Mouse (Mus musculus) C3H10T1/2 (cell line): ENCODE measurements around the gene Gm38100. TPM values are rescaled to one million over a fixed set of nuclear protein-coding genes. Genes with fewer than 3 reads are reported as not detected.

Experiments
- polyA plus RNA-seq, 2 experiments: library from polyadenylated mRNA; unstranded; fragments of >200 nt; fragmentation: generic; extraction: Trizol; gene quantifications; one replicate each; pipeline ENCODE4 v1.2.1; 2012; ENCODE audit warnings: missing spikeins in 2 of 2

Gm38100 gene
- polyA plus RNA-seq = not detected

DNA sequence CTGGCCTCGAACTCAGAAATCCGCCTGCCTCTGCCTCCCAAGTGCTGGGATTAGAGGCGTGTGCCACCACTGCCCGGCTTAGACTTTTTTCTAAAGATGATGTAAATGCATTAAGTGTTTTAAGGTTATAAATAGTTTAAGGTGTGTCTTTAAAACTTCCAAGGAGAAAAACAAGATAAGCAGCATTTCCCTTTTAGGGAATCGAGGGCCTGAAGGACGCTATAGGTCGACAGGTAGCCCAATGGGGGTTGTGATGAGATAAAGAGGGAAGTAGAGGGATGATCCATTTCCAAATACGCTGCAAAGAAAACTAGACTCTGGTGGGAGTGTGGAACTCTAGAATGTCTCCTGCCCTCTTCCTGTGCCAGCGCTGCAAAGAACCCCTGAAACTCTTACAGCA is at the start of gene Gm38100:
Gene Gm38100, plus strand, starts transcription at position 301 of the 400 bp plus-strand sequence.

DNA sequence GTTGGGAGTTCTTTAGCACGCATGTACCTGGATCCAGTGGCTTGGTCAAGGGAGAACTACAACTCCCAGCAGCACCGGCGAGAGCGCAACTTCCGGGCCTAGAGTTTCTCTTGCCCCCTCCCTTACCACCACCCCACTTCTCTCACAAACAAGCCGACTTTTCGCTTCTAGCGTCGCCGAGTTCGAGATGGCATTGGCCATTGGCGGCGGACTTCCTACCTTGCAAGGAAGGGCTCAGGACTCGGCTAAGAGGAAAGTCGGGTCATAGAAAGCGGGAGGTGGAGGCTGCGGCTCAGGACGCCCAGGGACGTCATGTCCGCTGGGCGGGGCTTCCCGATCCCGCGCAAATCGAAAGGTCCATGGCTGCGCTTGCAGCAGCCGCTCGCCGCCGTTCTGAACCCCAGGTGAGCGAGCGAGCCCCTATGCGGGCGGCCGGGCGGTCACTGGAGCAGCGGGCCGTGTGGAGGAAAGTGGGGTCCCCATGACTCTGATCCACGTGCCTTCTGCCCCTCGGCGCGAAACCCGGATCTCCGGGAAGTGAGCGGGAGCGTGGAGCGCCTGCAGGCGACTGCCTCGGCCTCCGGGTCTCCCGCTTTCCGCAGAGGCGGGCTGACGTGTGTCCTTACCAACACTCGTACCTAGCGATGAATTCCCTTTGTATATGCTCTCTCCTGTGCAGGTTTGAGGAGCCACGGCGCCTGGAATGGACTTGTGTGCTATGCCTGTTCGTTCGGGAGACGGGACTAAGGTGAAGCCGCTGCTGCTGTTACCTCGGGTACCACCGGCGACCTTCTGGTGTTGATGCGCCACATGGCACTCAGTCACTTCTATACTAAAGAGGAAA is 39.5 kb upstream of the Gm38100 start, which contains the start of gene Exo1:
Gene Exo1, plus strand, starts transcription at position 129 of the 844 bp plus-strand sequence.

Other genes starting within 250 kb of the Gm38100 start
- gene Opn3, start 227.6 kb upstream of the Gm38100 start, polyA plus RNA-seq = 1 to 10 TPM in 1 of 2 experiments, under 1 TPM in 1; 0.96 to 1.6 TPM
- gene Chml, start 227.4 kb upstream of the Gm38100 start, polyA plus RNA-seq = under 1 TPM; 0.04 to 0.21 TPM
- not detected for gene Wdr64, start 221.7 kb upstream of the Gm38100 start, polyA plus RNA-seq
- gene Exo1, start 39.7 kb upstream of the Gm38100 start, polyA plus RNA-seq = 1 to 10 TPM; 3.8 to 6.2 TPM
- gene Rbm8a2, start 58.8 kb downstream of the Gm38100 start, polyA plus RNA-seq = under 1 TPM; 0.14 to 0.18 TPM